16 mouse cellular contexts compared by ENCODE assay signal in genomic region chr17:45051971-45052370, GRCm38 (mm10).
"Had no signal": no experiment of that assay in that cellular context is flagged by ENCODE, and none has a peak within 500 bp of the region (broad histone marks: within the 10 kb centered on the region; RNA-seq: fewer than 3 reads in every experiment).

No protein-coding gene starts in this region.

- H3K4me2 ChIP-seq: lung, embryonic 15.5 days; midbrain, embryonic 11.5 days; midbrain, embryonic 13.5 days; midbrain, embryonic 15.5 days; neural tube, embryonic 12.5 days; stomach, embryonic 15.5 days had no signal

- DNase-seq: lung, adult 2 months; lung, postnatal 14 days; lung, postnatal 36 days; right cerebral cortex, postnatal 14 days; thymus, adult 18-20 months; thymus, postnatal 14 days; thymus, postnatal 36 days had no signal

- H3K9ac ChIP-seq: lung, embryonic 15.5 days; midbrain, embryonic 13.5 days; midbrain, embryonic 15.5 days; neural tube, embryonic 12.5 days; stomach, embryonic 15.5 days had no signal

- H3K9me3 ChIP-seq: lung, embryonic 15.5 days; megakaryocyte, embryonic 14.5 days; midbrain, embryonic 13.5 days; midbrain, embryonic 15.5 days; neural tube, embryonic 12.5 days; stomach, embryonic 15.5 days had no signal

- H3K27me3 ChIP-seq: lung, embryonic 15.5 days; megakaryocyte, embryonic 14.5 days; midbrain, embryonic 13.5 days; midbrain, embryonic 15.5 days; neural tube, embryonic 12.5 days; stomach, embryonic 15.5 days had no signal

- H3K27ac ChIP-seq: lung, embryonic 15.5 days; macrophage; midbrain, embryonic 13.5 days; midbrain, embryonic 15.5 days; neural tube, embryonic 12.5 days; stomach, embryonic 15.5 days had no signal

- ATAC-seq: lung, postnatal 0 days; midbrain, embryonic 13.5 days; midbrain, embryonic 15.5 days had no signal

- H3K4me3 ChIP-seq: lung, embryonic 15.5 days; megakaryocyte, embryonic 14.5 days; midbrain, embryonic 13.5 days; midbrain, embryonic 15.5 days; neural tube, embryonic 12.5 days; stomach, embryonic 15.5 days had no signal

- H3K4me1 ChIP-seq: lung, embryonic 15.5 days; midbrain, embryonic 13.5 days; midbrain, embryonic 15.5 days; neural tube, embryonic 12.5 days; stomach, embryonic 15.5 days had no signal

- H3K36me3 ChIP-seq: lung, embryonic 15.5 days; midbrain, embryonic 13.5 days; midbrain, embryonic 15.5 days; neural tube, embryonic 12.5 days; stomach, embryonic 15.5 days had no signal
